Mouse (Mus musculus) liver, embryonic 11.5 days (tissue): ENCODE results near the gene Spint1. TPM values are rescaled to one million over a fixed set of nuclear protein-coding genes. Genes with fewer than 3 reads are reported as not detected.

Experiments used
- ATAC-seq: fragments of 200-750 bp; cut with Nextera tagmentation; replicated peaks from 2 replicates; pipeline ENCODE4 v1.8.0; 2017; ENCODE audit warnings: moderate number of reproducible peaks, mild to moderate bottlenecking, moderate TSS enrichment, moderate library complexity; ENCODE audit not compliant: low FRiP score
- DNase-seq: peaks from one replicate; pipeline ENCODE4 v3.0.0-alpha.2; 2017; ENCODE audit warnings: low spot score
- H3K27ac ChIP-seq: fragments of 300-500 bp; sonication (generic); 2 replicates; pipeline ENCODE4 v1.5.1; 2014; ENCODE audit warnings: mild to moderate bottlenecking, low read depth, low read length, control low read depth
- H3K27me3 ChIP-seq: fragments of 300-500 bp; sonication (generic); replicated peaks from 2 replicates; pipeline ENCODE4 v1.6.1; 2014; ENCODE audit warnings: low read length, mixed read lengths; ENCODE audit not compliant: control insufficient read depth, insufficient read depth
- H3K36me3 ChIP-seq: fragments of 300-500 bp; sonication (generic); 2 replicates; pipeline ENCODE4 v1.6.1; 2014; ENCODE audit warnings: mild to moderate bottlenecking, low read length, moderate library complexity, mixed read lengths; ENCODE audit not compliant: control insufficient read depth, insufficient read depth
- H3K4me1 ChIP-seq: fragments of 300-500 bp; sonication (generic); replicated peaks from 2 replicates; pipeline ENCODE4 v1.6.1; 2014; ENCODE audit warnings: low read length, mixed read lengths; ENCODE audit not compliant: control insufficient read depth, insufficient read depth
- H3K4me2 ChIP-seq: fragments of 300-500 bp; sonication (generic); 2 replicates; pipeline ENCODE4 v1.6.1; 2014; ENCODE audit warnings: mild to moderate bottlenecking, control low read depth, moderate library complexity
- H3K4me3 ChIP-seq: fragments of 300-500 bp; sonication (generic); 2 replicates; pipeline ENCODE4 v1.5.1; 2014; ENCODE audit warnings: low read depth, low read length, control low read depth
- H3K9ac ChIP-seq: fragments of 300-500 bp; sonication (generic); 2 replicates; pipeline ENCODE4 v1.6.1; 2014; ENCODE audit warnings: low read depth, low read length, control low read depth
- H3K9me3 ChIP-seq: fragments of 300-500 bp; sonication (generic); 2 replicates; pipeline ENCODE4 v1.6.1; 2016; ENCODE audit warnings: low read length, inconsistent platforms, mixed read lengths; ENCODE audit not compliant: control insufficient read depth
- WGBS: fragments of 180-500 bp; shearing (Covaris S2); extraction: QIAGEN DNeasy Blood & Tissue Kit; methylation state at CpG from one replicate; pipeline ENCODE4 v1.1.7; 2014; 5-methylcytosine and 5-hydroxymethylcytosine counted together
- polyA plus RNA-seq: library from polyadenylated mRNA; unstranded; fragments of >200 nt; fragmentation: Nextera tagmentation; extraction: Ambion mirVana; gene quantifications from 2 replicates; pipeline ENCODE4 v1.2.1, GENCODE M21; 2014

Gene Spint1
- polyA plus RNA-seq, 1 experiment from 2014 or later = 2.3 TPM

DNA sequence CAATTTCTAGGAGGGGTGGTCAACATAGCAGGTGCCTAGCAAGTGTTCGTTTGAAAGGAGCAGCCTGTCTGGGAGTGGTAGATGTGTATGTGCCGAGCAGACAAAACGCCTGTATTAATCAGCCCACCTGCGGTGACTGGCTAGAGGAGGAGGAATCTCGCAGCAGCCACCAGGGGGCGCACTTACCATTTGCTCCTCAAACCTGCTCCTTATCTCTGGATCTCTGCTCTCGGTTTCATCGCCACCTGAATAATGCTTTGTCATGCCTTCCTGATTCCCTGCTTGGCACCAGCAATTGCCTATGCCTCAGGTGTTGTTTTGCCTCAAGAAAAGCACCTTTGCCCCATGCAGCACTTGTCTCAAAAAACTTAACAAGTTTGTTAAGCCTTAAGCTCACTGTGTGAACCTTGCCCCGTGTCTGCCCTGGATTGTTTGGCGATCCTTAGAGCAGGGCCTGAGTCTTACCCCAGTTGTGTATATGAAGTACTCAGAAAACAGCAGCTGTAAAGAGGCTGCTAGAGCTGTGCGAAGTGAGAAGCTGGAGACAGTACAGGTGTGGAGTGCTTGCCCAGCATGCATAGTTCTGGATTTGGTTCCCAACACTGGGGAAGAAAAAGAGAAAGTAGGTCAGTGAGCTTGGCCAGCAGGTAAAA, 13.8 kb downstream of the Spint1 start:
- Histone ChIP-seq H3K4me3 (no peak overlapping the region), H3K9ac (no peak overlapping the region)

DNA sequence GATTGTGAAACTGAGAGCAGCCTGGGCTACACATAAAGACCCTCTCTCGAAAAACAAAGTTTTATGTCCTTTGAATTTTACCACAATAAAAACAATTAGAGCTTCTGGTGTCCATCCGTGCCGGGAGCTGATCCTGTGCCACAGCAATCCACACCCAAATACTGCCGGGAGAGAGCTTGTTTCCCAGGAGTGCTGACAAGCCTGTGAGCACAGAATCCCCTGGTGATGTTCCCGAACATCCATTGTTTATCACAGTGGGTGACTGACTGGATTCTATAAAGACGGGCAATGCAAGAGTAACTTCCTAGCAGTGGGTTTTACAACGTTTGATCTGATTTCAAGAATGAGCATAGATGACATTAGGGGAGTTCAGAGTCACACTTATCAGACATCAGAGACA, 17.8 kb downstream of the Spint1 start:
- Histone ChIP-seq H3K36me3 (no peaks in the 10 kb centered on the region), H3K27me3 (peaks cover 6% of the 10 kb centered on the region), H3K4me2 (no peak overlapping the region), H3K4me1 (peaks cover 3% of the 10 kb centered on the region; the same call in 1 of the 2 replicates), H3K27ac (no peak overlapping the region), H3K9me3 (no peaks in the 10 kb centered on the region), H3K4me3 (no peak overlapping the region), H3K9ac (no peak overlapping the region)
- 40% methylated on average over 7 of the region's 7 CpGs for WGBS
- DNase-seq (no peak), ATAC-seq (no peak)

More for the DNA sequence above, 13.8 kb downstream of the Spint1 start:
- no peak overlapping the region for H3K27ac ChIP-seq
- 12% methylated on average over 11 of the region's 11 CpGs for WGBS
- H3K4me2 ChIP-seq = peak overlapping the region; percentile 41
- H3K36me3 ChIP-seq = no peaks in the 10 kb centered on the region
- peaks cover 6% of the 10 kb centered on the region for H3K27me3 ChIP-seq
- H3K4me1 ChIP-seq = peaks cover 3% of the 10 kb centered on the region; the same call in 1 of the 2 replicates
- no peaks in the 10 kb centered on the region for H3K9me3 ChIP-seq
- DNase-seq (peak; percentile 83), ATAC-seq (peak; percentile 75)

DNA sequence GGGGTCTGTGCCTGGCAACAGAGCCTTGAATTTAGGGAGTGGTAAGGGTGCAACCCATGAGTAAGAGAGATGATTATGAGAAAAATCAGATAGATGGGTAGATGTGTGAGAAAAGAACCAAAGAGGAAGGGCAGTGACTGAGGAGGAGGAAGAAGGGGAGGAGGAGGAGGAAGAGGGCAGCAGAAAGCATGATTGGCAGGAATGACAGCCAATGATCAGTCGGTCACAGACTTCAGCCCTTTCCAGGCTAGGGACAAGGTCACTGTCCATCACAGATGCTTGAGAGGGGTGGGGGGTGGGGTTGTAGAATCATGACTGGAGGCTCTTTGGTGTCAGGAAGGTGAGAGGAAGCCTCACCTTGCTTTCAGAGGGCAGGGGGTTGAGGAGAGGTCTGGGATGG, 23.4 kb downstream of the Spint1 start:
- H3K27me3 ChIP-seq = peaks cover under 1% of the 10 kb centered on the region
- ATAC-seq (no peak), DNase-seq (no peak)
- WGBS = 75% methylated on average over 1 of the region's 1 CpGs
- H3K4me3 ChIP-seq = no peak overlapping the region
- no peak overlapping the region for H3K27ac ChIP-seq
- no peak overlapping the region for H3K9ac ChIP-seq
- H3K4me1 ChIP-seq = no peaks in the 10 kb centered on the region
- no peaks in the 10 kb centered on the region for H3K36me3 ChIP-seq
- H3K9me3 ChIP-seq = no peaks in the 10 kb centered on the region
- H3K4me2 ChIP-seq = no peak overlapping the region

DNA sequence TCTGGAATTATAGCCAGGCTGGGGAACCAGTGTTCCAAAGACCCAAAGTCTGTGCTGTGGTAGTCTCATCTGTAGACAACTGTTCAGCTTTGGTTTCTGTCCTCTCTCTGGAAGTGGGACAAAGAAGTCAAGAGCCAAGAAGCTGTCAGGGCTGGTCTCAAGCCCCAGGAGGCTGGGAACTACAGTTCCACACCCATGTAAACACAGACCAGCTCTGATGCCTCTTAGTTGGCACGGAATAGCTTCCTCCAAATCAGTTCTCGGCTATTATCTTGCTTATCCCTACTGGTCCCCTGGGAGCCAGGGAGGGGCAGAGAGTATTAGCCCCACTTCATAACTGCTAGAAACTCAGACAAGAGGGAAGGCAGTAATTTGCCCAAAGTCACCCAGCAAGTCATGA, 24.2 kb downstream of the Spint1 start:
- H3K27me3 ChIP-seq = no peaks in the 10 kb centered on the region
- H3K4me2 ChIP-seq = no peak overlapping the region
- no peak overlapping the region for H3K9ac ChIP-seq
- H3K36me3 ChIP-seq = no peaks in the 10 kb centered on the region
- no peak overlapping the region for H3K27ac ChIP-seq
- WGBS = 57% methylated on average over 2 of the region's 2 CpGs
- H3K9me3 ChIP-seq = no peaks in the 10 kb centered on the region
- no peak for DNase-seq
- no peak for ATAC-seq
- no peaks in the 10 kb centered on the region for H3K4me1 ChIP-seq
- H3K4me3 ChIP-seq = no peak overlapping the region

DNA sequence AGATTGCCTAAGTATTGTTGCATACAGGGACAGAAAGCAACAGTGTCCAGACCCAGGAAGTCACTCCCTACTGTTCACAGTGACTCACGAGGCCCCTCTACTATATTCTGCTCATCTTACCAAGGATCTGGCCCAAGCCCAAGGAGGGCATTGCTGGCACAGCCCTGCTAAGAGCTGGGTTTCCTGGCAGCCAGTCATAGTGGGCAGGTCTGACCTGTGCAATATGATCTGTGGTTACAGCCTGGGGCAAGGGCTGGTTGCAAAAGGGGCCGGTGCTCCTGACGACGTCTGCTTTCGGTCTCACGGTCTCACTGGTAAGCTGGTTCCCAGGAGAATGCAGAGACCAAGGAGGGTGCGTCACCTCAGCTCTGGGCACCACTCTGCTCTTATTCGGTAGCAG, 25.8 kb downstream of the Spint1 start:
- H3K9ac ChIP-seq = no peak overlapping the region
- H3K4me3 ChIP-seq = no peak overlapping the region
- no peak overlapping the region for H3K4me2 ChIP-seq
- DNase-seq (no peak), ATAC-seq (no peak)
- no peak overlapping the region for H3K27ac ChIP-seq
- H3K27me3 ChIP-seq = no peaks in the 10 kb centered on the region
- no peaks in the 10 kb centered on the region for H3K36me3 ChIP-seq
- no peaks in the 10 kb centered on the region for H3K4me1 ChIP-seq
- 41% methylated on average over 8 of the region's 8 CpGs for WGBS
- H3K9me3 ChIP-seq = no peaks in the 10 kb centered on the region

DNA sequence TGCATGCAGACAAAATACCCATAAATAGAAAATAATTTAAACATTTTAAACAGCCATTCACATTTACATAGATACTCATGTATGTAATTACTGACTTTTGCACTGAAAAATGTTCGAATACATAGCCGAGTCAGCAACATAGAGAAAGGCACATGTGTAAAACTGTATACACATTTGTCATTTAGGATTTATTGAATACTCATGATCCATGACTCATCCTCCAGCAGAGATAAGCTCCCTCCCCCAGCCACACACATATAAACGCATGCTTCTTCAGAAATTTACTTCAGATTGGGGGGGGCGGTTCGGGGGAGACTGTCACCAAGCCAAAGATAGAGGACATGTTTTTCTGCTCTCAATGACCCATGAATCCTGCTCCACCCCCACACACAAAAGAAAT, 26.7 kb downstream of the Spint1 start:
- 67% methylated on average over 5 of the region's 5 CpGs for WGBS
- ATAC-seq = no peak

DNA sequence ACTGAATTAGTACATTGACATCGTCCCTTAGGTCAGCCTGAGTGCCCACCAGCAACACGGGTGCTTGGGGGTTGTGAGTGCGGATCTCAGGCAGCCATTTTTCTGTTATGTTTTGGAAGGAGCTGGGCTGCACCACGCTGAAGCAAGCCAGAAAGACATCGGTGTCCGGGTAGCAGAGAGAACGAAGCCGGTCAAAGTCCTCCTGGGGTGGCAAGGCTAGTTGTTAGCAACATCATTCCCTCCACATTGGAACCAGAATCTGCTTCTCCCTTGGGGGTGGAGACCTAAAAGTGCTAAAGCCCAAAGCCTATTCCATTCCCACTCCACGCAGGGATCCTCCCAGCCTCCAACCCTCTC, 33.1 kb downstream of the Spint1 start:
- H3K9ac ChIP-seq = peak overlapping the region; percentile 23; the same call in 1 of the 2 replicates
- no peak overlapping the region for H3K27ac ChIP-seq

More for the DNA sequence above, 26.7 kb downstream of the Spint1 start:
- Histone ChIP-seq H3K4me1 (no peaks in the 10 kb centered on the region), H3K9ac (no peak overlapping the region), H3K27me3 (peaks cover 1% of the 10 kb centered on the region; the same call in 1 of the 2 replicates), H3K4me2 (no peak overlapping the region), H3K9me3 (no peaks in the 10 kb centered on the region), H3K36me3 (no peaks in the 10 kb centered on the region), H3K4me3 (no peak overlapping the region), H3K27ac (no peak overlapping the region)
- DNase-seq = no peak

DNA sequence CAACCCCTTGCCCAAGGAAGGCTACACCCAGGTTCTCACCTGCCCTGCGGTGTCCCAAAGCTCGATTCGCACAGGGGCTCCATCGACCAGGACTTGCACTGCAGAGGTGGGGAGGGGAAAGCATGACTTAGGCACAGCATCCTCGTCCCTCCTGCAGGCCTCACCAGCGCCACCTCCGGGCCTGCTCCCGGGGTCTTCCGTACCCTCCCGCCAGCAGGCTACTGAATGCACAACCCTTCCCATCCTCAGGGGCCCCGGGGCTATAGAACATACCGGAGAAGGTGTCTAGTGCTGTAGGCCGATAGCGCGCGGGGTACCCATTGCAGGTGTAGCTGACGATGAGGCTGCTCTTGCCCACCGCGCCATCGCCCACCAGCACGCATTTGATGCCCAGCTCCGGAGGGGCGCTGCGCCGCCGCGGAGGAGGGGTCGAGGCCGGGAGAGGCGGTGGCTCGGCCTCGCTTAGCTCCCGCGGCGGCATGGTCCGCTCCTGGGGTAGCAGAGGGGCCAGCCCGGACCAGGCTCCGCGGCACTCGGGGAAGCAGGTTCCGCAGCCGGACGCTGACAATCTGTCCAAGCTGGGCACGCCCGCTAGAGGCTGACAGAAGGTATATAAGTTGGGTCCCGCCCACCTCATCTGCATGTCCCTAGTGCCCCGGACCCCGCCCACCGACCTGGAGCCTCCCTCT, 33.6 kb downstream of the Spint1 start, which contains the start of gene Rhov:
Gene Rhov, minus strand, starts transcription at position 630 of the 689 bp plus-strand sequence.
- Histone ChIP-seq H3K27me3 (peaks cover 15% of the 10 kb centered on the region), H3K4me1 (0 out of 2 replicates have a peak, but pooled peaks cover 2% of the 10 kb centered on the region), H3K27ac (no peak within 1 kb of the TSS), H3K9ac (peak within 1 kb of the TSS; percentile 23; the same call in 1 of the 2 replicates), H3K4me3 (peak within 1 kb of the TSS; percentile 59), H3K9me3 (no peaks in the 10 kb centered on the region), H3K4me2 (peak within 1 kb of the TSS; percentile 98), H3K36me3 (no peaks in the 10 kb centered on the region)
- under 1% methylated on average over 49 of the region's 49 CpGs for WGBS
- ATAC-seq (peak; percentile 85), DNase-seq (peak; percentile 68)

More for the DNA sequence above, 33.1 kb downstream of the Spint1 start:
- H3K4me2 ChIP-seq = peak overlapping the region; percentile 98
- H3K4me1 ChIP-seq = 0 out of 2 replicates have a peak, but pooled peaks cover 2% of the 10 kb centered on the region
- no peaks in the 10 kb centered on the region for H3K36me3 ChIP-seq
- no peaks in the 10 kb centered on the region for H3K9me3 ChIP-seq
- peak overlapping the region; percentile 59 for H3K4me3 ChIP-seq
- ATAC-seq = no peak
- H3K27me3 ChIP-seq = peaks cover 15% of the 10 kb centered on the region
- 49% methylated on average over 9 of the region's 9 CpGs for WGBS
- DNase-seq = no peak
